Mouse (Mus musculus) natural killer cell, adult 2 months (primary cell): Measurements from ENCODE around the gene Axl.
"Not testable (repeated sequence)": the region's sequence is repeated elsewhere in the genome, so short reads cannot be mapped to it uniquely, and the experiment has no call there.

Source experiments
- DNase-seq, 2 experiments: peaks; one replicate each; pipeline ENCODE4 v3.0.0; 2022; ENCODE audit warnings: low spot score in 2 of 2

The Axl gene

GRCm38 (mm10) chr7:25753643-25754438 lies 34.7 kb downstream of the Axl start:
- DNase-seq, result no peak

- DNase-seq, result no peak
These were observed 35.4 kb downstream of the Axl start for GRCm38 (mm10) chr7:25753076-25753475.

DNA sequence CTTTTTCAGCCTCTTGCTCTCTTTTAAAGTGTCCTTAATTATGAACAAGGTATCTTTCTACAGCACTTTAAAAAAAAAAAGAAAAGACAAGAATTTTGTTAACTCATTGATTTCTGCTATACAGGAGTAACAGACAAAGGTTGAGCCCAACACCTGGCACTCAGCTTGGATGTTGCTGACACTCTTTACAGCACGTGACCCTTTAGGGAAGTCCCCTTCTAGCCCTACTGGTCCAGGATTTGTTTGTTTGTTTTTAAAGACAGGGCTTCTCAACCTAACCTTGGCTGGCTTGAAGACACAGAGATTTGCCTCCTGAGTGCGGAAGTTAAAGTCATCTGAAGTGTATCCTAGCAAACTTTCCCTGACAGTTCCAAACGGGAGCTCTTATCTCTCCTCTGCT lies 41.7 kb downstream of the Axl start:
- no peak for DNase-seq

DNA sequence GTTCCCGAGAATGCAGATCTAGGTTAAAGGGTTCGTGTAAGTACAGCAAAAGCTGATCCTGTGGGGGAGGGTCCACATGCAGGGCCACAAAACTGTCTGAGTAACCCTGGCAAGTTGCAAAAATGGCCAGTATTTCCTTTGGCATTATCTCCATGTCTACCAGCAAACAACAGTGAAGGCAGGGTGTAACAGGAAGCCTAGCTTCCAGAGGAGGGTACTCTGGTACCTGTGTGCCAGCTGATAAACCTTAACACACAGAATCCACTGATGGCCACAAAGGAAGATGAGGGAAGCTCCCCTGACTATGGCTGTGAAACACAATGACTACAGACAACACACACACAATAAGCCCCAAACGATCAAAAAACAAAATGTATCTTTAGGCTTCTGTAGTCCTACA lies 50.2 kb downstream of the Axl start:
- DNase-seq, result no peak

GRCm38 (mm10) chr7:25736920-25737319 lies 51.6 kb downstream of the Axl start:
- no peak for DNase-seq

- DNase-seq, result no peak
These were observed 53.5 kb downstream of the Axl start for GRCm38 (mm10) chr7:25734991-25735390.

DNA sequence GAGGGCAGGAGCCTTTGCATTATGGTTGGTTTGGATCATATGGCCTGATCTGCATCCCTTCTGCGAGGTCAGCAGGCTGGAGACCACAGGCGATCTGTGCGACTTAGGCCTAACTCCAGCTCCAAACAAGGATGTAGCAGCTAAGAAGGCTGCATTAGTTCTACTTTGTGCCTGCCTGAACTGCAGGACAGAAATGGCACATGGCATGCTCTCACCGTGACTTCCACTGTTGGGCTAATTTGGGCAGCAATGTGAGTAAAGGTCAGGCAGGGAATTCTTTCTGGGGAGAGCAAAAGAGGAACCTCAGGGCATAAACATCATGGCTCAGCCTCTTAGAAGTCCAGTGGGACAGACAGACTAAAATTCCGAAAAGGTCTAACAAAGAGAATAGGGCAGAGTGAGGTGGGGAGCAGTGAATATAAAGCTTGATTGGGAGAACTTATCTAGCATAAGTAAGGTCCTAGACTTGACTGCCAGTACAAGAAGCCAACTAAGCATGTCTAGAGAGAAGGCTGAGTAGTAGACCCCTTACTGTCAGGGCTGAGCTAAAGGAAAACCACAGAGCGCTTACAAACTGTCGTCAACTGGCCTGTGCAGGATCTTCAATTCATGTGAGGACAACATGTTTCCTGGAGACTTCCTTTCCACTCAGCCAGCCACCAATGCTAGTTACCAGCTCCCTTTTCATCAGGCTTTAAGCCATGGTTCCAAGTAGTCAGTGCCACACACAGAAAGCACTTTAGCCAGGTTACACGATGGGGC lies 57.0 kb downstream of the Axl start:
- no peak for DNase-seq

GRCm38 (mm10) chr7:25729862-25730261 lies 58.6 kb downstream of the Axl start:
- DNase-seq, result no peak

- no peak for DNase-seq
These were observed 59.1 kb downstream of the Axl start for GRCm38 (mm10) chr7:25729396-25729795.

- DNase-seq, result no peak
These were observed 60.7 kb downstream of the Axl start for GRCm38 (mm10) chr7:25727800-25728199.

- DNase-seq, result no peak
These were observed 62.6 kb downstream of the Axl start for GRCm38 (mm10) chr7:25725886-25726285.

DNA sequence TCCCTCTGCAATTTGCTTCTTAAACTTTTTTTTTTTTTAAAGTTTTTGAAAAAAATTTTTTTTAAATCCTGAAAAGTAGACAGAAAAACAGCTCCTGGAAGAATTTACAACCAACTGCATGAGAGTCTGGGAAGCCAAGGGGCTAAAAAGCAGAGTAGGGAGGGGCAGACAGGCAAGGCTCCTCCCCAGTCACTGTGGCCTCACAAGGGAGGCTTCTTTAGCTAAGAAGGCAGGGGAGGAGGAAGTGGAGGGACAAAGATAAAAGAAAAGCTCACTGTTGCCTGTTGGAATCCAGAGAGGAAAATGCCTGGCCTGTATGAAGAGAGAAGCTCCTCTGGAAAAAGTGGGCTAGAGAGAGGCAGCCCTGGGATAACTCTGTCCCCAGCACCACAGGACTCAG lies 66.7 kb downstream of the Axl start:
- DNase-seq, result not testable (repeated sequence)

DNA sequence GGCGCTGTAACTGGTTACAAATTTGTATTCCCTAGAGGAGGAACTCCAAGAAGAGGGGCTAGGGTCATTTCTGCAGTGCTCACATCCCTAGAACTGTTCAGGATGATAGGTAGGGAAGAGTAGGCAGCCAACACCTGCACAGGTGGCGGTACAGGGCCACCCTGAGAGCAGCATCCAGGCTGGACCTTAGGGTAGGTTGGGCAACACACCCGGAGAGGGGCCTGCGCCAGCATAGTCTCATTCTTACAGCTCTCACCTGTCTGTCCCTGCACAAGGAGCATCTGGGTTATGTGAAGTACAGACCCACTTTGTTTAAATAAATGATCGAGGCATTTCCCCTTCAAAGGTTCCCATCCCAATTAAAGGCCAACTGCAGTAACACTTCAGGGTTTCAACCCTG lies 67.7 kb downstream of the Axl start:
- no peak for DNase-seq

GRCm38 (mm10) chr7:25719761-25720610 lies 68.5 kb downstream of the Axl start:
- DNase-seq, result peak; percentile 53 to 59

GRCm38 (mm10) chr7:25718788-25719417 lies 69.6 kb downstream of the Axl start, which contains the start of gene Ccdc97:
Ccdc97 (minus strand) TSS chr7:25719088.
- DNase-seq, result peak; percentile 95 to 96

GRCm38 (mm10) chr7:25717478-25717877 lies 71.0 kb downstream of the Axl start:
- no peak for DNase-seq

- DNase-seq, result no peak
These were observed 72.7 kb downstream of the Axl start for GRCm38 (mm10) chr7:25715731-25716271.

- no peak for DNase-seq
These were observed 73.9 kb downstream of the Axl start for GRCm38 (mm10) chr7:25714581-25714980.

DNA sequence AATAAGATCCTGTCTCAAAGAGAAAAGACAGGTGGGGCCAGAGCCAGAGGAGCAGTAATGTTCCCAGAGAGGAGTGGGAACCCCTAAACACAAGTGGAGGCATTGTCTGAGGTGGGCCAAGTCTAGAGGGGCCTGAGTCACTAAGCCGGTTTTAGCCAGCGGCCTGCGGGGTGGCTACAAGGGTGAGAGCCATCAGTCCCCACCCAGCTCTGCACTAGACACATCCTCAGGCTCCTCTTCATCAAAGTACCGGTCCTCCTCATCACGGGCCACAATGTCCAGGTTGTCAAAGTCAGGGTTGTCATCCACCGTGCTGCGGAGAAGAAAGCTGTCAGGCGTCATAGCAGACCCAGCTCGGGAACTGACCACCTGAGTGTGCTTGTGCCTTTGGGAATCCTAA lies 75.7 kb downstream of the Axl start:
- DNase-seq, result no peak

- peak; percentile 35 to 47 for DNase-seq
These were observed 76.7 kb downstream of the Axl start for GRCm38 (mm10) chr7:25711731-25712197.

DNA sequence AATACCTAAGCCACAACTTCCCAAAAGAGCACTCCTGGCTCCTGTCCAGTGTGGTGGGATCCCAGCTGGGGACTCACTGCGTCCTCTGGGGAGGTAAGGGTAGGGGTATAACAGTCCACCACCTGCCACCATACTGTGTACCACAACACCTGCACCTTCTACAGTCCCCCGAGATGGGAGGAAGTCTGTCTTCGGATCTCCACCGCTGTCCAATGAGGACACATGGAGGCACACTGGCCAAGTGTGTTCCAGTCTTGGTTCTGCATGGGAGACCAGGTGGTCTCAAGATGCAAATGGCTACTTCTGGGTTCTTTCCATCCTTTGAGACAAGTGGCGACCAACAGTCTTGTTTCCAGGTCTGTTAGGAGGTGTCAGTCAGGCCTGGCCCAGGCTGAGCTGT lies 77.3 kb downstream of the Axl start:
- no peak for DNase-seq
